Mouse (Mus musculus) adrenal gland, postnatal 36 days (tissue): ENCODE data around the gene Tdrd7. TPM values are rescaled to one million over a fixed set of nuclear protein-coding genes. Genes with fewer than 3 reads are reported as not detected.

Experiments
- DNase-seq, 2 experiments: peaks; one replicate each; pipeline ENCODE4 v3.0.0; 2021; ENCODE audit warnings: mixed read lengths in 1 of 2
- long read RNA-seq, 2 experiments: library from polyadenylated mRNA; stranded (forward); transcript quantifications; one replicate each; pipeline ENCODE4 v2.0.0; 2021; ENCODE audit warnings: borderline sequencing depth in 2 of 2
- total RNA-seq, 2 experiments: library from RNA; stranded (reverse); gene quantifications; 2 replicates each; pipeline ENCODE4 v1.2.3; 2021

Tdrd7 gene
- total RNA-seq, result 10 to 100 TPM; 28.5 to 32.3 TPM
- long read RNA-seq, experiment 1, transcript Tdrd7-201 (17 exons, 3,716 nt), result major isoform, 20 of 26 reads
- long read RNA-seq, experiment 1, partial matches to known transcripts, result 4 of 26 reads
- long read RNA-seq, experiment 1, other reads (novel, unspliced or antisense), result 2 of 26 reads
- long read RNA-seq, experiment 2, transcript Tdrd7-201 (17 exons, 3,716 nt), result major isoform, 6 of 7 reads
- long read RNA-seq, experiment 2, partial matches to known transcripts, result 1 of 7 reads
- long read RNA-seq, experiment 2, other reads (novel, unspliced or antisense), result 0 of 7 reads

DNA sequence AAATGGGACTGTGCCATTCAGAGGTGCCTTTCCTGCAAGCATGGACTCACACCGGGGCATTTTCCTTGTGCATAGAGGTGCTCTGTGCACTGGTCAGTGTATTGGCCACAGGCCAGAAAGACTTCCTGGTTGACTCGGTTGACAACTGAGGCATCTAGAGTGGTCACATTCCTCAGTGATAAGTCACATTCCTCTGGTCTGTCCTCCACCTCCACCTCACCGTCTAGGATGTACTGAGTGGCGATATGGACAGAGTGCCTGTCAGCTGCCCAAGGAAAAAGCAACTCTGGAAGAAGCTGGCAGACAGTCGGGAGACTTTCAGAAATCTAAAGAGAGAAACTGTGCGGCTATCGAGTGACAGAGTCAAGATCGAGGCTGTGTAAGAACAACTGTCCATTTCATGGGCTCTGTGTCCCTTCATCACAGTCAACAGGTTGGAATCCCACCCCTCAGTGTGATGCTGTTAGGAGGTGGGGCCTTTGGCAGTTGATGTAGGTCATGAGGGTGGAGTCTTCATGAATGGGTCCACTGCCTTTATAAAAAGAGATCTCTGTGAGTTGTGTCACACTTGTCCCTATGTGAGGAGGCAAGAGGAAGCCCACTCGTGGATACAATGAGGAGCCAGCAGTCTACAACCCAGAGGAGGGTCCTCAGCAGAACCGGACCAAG, at the start of gene Tdrd7:
Gene Tdrd7 (plus strand): TSS at position 564 of the 669 bp plus-strand sequence.
- DNase-seq, result peak; percentile 30

DNA sequence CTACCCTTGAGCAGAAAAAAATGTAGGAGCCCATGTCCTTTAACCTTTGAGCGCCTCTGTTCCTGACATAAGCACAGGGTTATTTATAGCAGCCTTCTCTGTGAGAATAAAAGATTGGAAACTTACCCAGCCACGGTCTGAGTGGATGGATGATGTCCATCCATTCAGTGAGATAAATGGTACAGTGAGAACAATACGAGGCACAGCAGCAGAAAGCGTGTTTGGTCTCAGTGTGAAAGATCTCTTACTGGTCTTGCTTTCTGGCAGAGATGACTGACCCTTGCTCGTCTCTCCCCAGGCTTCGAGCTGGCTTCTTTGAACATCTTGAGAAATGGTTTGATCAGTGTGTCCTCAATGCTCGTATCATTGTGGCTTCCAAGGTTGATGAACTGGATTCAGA, 48.0 kb upstream of the Tdrd7 start:
- peak in 1 of 2 experiments; percentile 34 for DNase-seq

DNA sequence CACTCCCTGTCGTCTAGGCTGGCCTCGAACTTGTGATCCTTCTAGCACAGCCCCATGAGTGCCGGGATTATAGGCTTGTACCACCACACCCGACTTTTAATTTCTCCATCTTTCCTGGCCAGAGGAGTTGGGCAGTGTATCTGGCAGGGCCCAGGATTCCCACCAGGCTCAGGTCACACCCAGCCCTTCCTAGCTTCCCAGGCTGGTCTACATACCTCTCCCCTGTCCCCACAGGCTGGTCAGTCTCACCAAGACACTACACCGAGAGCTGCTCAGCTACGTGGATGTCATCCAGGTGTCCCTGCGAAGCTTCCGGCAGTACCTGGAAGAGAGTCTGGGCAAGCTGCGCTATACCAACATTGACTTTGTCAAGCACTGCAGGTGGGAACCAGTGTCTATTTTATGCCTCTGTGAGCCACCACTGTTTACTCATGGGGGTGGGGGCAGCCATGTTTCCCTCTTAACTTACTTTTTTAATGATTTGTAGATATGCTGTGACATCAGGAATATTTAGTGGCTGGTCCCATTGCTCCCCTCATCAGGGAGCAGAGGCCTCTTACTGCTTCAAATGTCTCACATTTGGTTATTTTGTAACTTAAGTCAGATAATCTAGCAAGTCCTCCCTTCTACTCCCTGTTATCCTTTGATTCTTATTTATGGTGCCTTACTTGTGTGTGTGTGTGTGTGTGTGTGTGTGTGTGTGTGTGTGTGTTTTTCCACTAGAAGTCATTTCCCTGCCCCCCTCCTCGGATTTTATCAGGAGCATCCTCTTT, 43.3 kb upstream of the Tdrd7 start:
- no peak for DNase-seq

DNA sequence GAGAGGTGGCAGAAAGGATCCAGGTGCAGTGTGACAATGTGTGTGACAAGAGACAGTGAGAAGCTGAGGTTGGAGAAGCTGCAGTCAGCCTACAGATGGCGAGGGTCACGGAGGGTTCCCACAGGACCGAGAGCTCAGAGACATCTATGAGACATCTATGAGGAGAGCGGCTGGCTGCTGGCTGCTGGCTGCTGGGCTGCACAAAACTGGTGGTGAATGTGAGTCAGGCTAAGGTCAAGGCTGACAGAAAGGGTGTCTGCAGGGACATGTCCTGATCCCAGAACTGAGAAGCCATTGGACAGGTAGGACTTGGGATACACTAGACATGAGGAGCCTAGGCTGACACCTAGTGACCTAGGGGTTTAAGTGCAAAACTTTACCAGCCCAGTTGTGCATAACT, 41.1 kb upstream of the Tdrd7 start:
- peak; percentile 52 to 55 for DNase-seq

DNA sequence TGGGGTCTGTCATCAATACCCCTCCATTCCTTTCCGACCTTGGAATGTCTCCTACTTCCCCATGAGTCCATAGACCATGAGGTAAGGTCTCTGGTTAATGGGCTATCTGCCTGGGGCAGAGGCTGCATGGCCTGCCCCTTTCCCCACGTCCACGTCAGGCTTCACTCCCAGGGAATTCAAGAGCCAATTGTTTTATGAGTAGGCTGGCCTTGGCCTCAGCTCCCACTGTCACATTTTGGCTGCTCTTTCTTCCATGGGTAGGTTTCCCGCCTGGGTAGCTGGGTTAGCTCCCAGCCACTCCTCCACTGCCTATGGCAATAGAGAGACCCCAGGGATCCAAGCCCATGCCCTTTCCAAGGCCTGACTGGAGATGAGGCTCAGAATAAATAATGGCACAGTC, 36.6 kb upstream of the Tdrd7 start:
- DNase-seq, result peak; percentile 52

DNA sequence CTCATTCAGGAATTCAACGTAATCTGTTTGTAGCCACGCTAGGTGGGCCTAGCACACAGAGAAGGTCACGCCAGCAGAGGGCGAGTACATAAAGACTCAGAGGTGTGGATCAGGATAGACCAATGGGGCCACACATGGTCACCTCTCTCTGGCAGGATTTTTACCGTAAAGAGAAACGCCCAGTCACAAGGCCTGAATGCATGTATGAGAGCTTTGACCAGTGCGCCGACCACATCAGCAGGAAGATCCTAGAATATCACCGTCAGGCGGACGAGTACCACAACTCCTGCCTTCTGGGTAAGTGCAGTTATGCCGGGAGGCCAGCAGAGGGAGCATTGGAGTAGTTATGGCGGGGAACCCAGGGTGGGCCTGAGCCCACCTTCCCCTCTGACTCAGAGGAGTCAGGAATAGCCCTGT, 23.5 kb upstream of the Tdrd7 start:
- DNase-seq, result peak; percentile 52 to 70

DNA sequence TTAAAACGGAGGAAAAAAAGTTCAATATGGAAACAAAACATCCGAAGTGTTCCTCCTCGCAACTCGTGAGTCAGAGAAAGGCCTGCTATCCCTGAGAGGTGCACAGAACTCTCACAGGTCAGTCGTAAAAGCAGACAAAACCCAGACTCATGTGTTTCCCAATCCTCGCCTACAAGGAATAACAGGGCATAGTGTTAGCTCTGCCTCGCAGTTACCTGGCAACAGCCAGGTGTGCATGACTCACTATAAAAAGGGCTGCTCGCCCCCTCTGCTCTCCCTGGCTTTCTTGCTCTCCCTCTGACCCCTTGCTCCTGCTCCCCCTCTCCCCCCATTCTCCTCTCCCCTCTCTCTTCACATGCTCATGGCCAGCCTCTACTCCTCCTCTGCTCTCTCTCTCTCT, 17.4 kb upstream of the Tdrd7 start:
- DNase-seq, result no peak

DNA sequence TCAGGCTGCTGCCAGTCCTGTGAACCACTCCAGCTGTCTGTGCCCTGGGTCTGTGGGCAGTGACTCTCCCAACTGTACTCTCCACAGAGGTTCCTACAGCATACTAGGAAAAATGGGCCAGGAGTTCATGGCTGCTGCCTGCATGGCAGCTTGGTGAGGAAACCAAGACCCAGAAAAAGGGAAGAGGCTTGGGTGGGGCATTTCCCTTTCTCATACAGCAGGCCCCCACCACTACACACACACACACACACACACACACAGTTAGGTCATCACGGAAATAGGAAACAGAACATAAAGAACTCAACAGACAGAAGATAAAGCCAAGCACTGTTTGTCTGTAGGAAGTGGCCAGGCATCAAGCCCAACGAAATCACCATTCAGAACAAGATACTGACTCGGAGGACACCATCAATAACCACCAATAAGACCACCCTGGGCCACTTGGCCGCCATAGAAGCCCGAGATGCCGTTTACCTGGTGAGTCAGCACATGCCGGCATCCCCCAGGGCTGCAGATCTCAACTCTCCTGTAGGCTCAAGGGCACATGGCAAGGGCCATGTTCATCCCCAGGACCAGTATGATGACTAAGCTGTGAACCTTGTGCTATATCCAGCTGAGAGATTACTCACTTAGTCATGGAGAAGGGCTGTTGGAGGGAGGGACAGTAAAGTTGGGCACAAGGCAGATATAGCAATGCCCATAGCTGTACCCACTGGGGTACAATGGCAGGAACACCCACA, 15.9 kb upstream of the Tdrd7 start:
- peak; percentile 62 to 64 for DNase-seq

DNA sequence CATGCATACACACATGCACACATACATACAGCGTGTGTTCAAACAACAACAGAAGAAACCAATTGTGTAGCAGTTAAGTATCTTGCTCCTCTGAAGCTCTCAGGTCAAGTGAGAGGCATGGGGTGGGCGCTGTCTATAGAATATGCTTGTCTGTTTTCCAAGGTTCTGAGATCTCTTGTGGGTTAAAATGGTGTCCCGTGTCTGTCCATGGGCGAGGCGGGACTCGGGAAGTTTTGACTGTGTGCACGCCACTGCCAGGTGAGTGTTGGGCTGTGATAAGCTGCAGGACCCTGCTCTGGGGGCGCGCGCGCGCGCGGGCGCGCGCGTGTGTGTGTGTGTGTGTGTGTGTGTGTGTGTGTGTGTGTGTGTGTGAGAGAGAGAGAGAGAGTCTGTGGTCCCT, 13.3 kb upstream of the Tdrd7 start:
- no peak for DNase-seq

DNA sequence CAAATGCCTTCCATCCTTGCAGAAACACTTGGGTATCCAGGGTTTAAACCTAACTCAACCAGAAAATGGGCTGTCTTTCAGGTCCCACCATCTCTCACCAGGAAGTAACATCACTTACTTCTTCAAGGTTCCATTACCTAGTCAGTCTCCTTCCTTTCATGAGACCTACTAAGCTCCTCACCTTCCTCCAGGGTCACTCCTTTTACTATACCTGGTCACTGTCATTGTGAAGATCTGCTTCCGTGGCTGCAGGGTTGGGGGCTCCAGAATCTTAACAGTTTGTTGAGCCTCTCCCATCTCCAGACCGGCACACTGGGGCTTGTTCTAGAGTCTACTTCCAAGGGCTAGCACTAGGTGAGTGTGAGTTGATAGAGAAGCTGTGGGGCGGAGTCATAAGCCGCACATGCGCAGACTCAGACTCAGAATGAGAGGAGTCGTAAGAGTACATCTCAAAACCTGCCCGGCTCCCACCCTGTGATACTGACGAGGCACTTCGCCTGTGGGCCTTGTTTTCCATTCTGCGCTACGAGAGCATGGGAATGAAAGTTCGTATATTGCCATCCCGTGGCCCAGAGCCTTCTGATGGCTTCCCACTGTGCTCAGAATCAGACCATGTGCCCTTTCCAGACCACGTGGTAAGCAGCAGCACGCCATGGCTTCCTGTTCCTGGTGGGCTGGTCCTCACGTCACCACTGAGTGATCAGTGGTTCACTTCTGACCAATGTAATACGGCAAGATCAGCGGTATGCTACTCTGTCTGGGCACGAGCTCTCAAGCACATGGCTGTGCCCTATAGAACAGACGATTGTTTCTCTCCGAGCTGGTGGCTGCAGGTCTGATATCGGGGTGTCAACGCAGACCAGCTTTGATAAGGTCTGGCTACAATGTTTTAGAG, 11.9 kb upstream of the Tdrd7 start:
- DNase-seq, result no peak

DNA sequence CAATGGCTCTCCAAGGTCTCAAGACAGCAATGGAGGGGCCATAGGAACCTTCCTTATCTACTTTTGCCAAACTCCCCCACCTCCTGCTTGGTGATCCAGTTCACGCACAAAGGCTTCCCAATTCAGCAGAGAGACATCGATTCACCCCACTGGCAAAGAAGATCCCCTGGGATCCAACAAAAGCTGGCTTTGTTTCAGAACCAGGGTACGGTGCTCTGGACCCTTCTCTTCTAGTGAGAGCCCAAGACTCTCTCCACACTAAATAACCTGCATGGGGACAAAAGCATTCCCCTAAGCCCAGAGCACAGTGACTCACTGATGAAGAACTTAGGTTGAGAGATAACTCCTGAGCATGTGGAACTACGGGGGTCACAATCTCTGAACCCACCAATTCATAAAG, 9.9 kb upstream of the Tdrd7 start:
- DNase-seq, result no peak

DNA sequence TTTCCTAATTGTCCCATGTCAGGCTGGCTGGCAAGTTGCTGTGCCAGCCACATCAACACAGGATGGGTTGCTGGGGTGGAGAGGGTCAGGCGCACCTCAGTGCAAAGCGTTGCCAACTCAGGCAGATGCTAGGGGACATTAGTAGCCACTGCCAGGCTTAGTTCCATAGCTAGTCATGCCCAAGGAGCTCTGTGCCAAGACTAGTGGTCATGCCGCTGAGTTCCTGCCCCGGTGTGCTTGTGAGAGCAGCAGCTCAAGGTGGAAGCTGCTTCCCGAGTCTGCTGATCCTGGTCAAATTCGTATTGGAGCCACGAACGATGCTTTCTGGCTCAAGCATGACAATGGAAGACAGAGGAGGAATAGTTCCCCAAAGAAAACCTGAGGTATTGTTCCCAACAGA, 9.0 kb upstream of the Tdrd7 start:
- DNase-seq, result no peak

DNA sequence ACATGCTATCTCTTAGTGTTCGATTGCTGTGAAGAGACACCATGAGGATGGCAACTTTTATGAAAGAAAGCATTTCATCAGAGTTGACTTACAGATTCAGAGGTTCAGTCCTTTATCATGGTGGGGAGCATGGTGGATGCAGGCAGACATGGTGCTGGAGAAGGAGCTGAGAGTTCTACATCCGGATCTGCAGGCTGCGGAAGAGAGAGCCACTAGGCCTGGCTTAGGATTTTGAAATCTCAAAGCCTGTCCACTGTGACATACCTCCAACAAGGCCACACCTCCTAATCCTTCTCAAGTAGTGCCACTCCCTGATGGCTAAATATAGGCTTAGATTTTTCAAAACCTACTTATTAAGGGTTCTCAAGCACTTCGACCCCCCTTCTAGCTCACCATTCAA, 8.4 kb upstream of the Tdrd7 start:
- DNase-seq, result no peak

DNA sequence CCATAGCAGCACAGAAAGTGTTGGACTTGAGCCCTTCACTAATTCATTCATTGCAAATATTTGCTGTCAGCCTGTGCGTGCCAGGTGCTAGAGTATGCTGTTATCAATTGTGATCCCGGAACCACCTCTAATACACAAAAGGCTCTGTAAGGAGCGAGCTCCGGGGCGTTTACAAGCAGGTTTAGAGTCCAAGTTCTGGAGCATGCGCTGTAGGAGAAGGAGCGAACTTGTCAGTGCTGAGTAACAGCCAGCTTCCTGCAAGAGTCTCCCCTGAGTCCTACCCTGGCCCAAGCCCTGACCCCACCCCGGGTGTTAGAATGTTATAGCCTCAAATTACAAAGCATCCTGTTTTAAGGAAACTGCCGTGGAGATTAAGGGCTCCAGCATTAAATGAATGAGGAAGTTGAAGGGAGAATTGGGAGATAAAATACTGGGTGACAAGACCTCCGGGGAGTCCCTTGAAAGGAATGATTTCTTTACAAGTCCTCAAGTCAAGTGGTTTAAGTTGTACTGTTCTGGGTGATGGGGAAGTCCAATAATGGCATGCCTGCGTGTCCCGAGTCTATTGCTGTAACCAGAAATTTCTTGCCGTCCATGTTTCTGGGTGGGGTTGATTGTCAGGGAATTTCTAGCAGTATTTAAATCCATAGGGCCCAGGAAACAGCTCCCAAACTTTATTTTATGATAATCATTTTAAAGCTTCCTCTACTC, 758 bp downstream of the Tdrd7 start:
- DNase-seq, result peak; percentile 14 to 40

DNA sequence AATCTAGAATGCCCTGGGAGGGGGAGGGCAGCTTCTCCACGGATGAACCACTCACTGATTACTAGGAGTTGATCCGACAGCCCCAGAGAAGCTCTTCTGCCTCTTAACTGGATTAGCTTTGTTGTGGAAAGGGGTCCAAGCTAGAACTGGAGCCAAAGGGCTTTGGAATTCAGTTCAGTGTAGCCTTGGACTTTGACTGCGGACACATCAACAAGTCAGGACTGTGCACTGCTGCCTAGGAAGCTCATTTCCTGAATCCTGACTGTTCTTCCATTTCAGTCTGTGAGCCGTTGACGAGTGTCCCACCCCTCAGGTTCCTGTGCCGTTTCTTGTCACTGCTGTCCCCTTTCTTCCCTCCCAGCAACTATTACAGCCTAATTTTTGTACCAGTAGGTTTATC, 1.6 kb downstream of the Tdrd7 start:
- no peak for DNase-seq

DNA sequence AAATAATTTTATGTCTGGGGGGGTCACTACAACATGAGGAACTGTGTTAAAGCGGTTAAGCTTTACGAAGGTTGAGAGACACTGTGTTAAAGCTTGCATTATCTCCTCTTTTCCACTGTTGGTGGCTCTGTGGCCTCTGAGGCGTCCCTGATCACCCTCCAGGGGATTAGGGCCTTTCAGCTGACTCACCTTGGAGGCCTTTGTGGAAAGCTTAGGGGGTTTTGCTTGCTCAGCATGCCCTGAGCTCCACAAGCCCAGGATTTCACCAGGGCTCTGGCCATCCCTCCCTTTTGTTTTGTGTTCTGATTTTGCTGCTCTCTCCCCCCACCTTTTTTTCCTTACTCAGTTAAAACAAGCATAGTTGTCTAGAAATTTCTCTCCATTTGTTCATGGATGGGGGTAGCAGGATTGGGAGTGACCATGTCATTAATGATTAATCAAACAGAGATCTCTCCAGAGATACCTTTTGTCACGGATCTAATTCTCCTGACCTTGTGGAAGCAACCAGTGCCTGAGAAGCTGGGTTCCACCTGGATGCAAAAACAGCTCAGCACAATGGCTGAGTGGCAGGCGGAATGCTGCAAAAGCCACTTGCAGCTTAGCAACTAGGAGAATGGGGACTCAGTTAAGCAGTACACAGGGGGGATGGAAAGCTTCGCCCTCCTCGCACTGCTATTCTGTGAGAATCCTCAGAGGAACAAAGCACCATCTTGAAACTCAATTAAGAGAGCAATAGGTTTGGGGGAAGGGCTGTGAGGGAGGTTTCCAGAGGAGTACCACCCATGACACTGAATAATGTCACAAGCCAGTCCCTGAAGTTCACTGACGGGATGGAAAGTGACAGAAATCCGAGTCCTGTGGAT, 2.6 kb downstream of the Tdrd7 start:
- DNase-seq, result no peak

DNA sequence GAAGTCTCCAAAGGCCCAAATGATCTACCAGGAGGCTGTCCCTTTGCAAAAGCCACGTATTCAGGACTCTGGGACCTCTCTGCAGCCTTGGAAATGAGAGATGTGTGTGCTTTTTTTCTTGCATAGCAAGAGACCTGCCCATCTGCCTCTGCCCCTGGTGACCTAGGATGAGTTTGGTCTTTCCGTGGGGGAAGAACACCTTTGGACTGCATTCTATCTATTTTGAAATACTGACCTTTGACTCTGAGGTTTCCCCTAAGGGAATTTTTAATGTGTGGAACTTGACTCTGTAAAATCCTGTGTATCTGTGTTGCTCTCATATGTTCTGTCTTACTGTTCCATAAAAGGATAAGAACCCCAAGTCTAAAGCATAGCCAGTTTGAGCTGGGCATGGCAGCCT, 3.9 kb downstream of the Tdrd7 start:
- no peak for DNase-seq

DNA sequence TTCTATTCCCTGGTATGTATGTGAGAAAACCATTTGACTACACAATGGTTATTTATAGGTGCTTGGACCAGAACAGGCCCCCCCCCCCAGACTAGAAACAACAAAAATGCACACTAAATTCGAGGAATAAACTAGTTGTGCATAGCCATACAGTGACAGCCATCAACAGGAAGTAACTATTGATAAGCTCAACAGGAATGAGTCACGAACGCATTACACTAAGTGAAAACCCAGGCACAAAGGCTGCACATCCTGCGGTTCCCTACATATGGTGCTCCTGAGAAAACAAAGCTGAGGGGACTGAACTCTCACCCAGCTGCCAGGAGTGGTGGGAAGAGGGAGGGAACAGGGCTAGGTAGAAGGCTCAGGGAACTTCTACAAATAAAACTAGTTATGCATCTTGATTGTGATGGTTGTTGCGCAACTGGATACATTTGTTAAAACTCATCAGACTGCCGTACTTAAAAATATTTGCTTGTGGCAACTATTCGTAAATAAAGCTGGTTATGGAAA, 5.0 kb downstream of the Tdrd7 start:
- DNase-seq, result no peak

DNA sequence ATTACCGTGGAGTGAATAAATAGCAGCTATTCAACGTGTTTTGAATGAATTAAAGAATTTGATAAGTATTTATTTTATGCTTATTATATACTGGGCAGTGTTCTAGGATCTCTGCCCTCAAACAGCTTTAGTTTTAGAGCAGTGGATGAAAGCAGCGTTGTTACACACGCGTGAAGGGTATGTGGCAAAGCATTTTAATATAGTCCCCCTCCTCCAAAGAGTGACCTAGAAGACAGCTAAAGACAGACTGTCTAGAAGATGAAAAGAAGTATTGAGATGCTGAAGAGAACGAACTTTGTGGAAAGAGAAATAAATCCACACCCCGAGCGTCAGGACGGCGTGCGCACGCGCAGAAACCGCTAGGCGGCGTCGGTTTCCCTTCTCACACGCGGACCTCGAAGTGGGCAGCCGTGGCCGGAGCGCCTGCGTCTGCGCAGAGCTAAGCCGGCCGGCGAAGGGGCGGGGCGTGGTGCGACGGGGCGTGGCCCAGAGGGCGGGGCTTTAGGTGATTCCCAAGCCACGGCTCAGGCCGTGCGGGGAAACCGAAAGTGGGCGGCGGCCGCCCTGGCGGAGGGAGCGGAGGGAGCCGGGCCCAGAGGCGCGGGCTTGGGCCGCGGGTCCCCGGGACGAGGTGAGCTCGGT, 6.8 kb downstream of the Tdrd7 start:
- peak; percentile 100 for DNase-seq
